Mouse (Mus musculus): ENCODE results near the gene Sp1.

The Sp1 gene

GRCm38 (mm10) chr15:102433173-102433572 is 27.2 kb downstream of the Sp1 start:
- no peak for DNase-seq (ENCODE audit: low read depth, low spot score)

GRCm38 (mm10) chr15:102442490-102442889 is 36.5 kb downstream of the Sp1 start:
- DNase-seq (ENCODE audit: low read depth, low spot score) = peak; percentile 79

GRCm38 (mm10) chr15:102445146-102445545 is 39.2 kb downstream of the Sp1 start, which contains the start of gene Amhr2:
Amhr2 (plus strand) TSS chr15:102445367.
- DNase-seq (ENCODE audit: low read depth, low spot score) = no peak

GRCm38 (mm10) chr15:102446448-102446847 is 40.5 kb downstream of the Sp1 start:
- DNase-seq (ENCODE audit: low read depth, low spot score) = no peak

- DNase-seq (ENCODE audit: low read depth, low spot score) = no peak
Observed at GRCm38 (mm10) chr15:102449366-102449765, 43.4 kb downstream of the Sp1 start.

- DNase-seq (ENCODE audit: low read depth, low spot score) = peak; percentile 62
Observed at GRCm38 (mm10) chr15:102450928-102451327, 45.0 kb downstream of the Sp1 start.

- peak; percentile 47 for DNase-seq (ENCODE audit: low read depth, low spot score)
Observed at GRCm38 (mm10) chr15:102451666-102452430, 45.9 kb downstream of the Sp1 start.

GRCm38 (mm10) chr15:102455993-102456392 is 50.0 kb downstream of the Sp1 start:
- peak; percentile 88 for DNase-seq (ENCODE audit: low read depth, low spot score)

GRCm38 (mm10) chr15:102458050-102458736 is 52.2 kb downstream of the Sp1 start:
- DNase-seq (ENCODE audit: low read depth, low spot score) = no peak

GRCm38 (mm10) chr15:102458904-102459317 is 53.0 kb downstream of the Sp1 start, which contains the start of gene Prr13:
Prr13 (plus strand) TSS chr15:102459028.
- peak; percentile 97 for DNase-seq (ENCODE audit: low read depth, low spot score)

GRCm38 (mm10) chr15:102459381-102459780 is 53.4 kb downstream of the Sp1 start:
- peak; percentile 42 for DNase-seq (ENCODE audit: low read depth, low spot score)

GRCm38 (mm10) chr15:102459847-102460246 is 53.9 kb downstream of the Sp1 start:
- peak; percentile 51 for DNase-seq (ENCODE audit: low read depth, low spot score)

- DNase-seq (ENCODE audit: low read depth, low spot score) = no peak
Observed at GRCm38 (mm10) chr15:102460409-102460808, 54.5 kb downstream of the Sp1 start.

GRCm38 (mm10) chr15:102460971-102461370 is 55.0 kb downstream of the Sp1 start:
- DNase-seq (ENCODE audit: low read depth, low spot score) = peak; percentile 71

GRCm38 (mm10) chr15:102461430-102462075 is 55.6 kb downstream of the Sp1 start:
- DNase-seq (ENCODE audit: low read depth, low spot score) = peak; percentile 68

- DNase-seq (ENCODE audit: low read depth, low spot score) = peak; percentile 80
Observed at GRCm38 (mm10) chr15:102463666-102464065, 57.7 kb downstream of the Sp1 start.

- peak; percentile 52 for DNase-seq (ENCODE audit: low read depth, low spot score)
Observed at GRCm38 (mm10) chr15:102468675-102469370, 62.9 kb downstream of the Sp1 start.

- DNase-seq (ENCODE audit: low read depth, low spot score) = peak; percentile 98
Observed at GRCm38 (mm10) chr15:102470183-102470604, 64.3 kb downstream of the Sp1 start, which contains the start of gene Pcbp2. Pcbp2 (plus strand) TSS chr15:102470539.

- peak; percentile 83 for DNase-seq (ENCODE audit: low read depth, low spot score)
Observed at GRCm38 (mm10) chr15:102470605-102471294, 64.8 kb downstream of the Sp1 start.

GRCm38 (mm10) chr15:102471295-102471645 is 65.3 kb downstream of the Sp1 start:
- DNase-seq (ENCODE audit: low read depth, low spot score) = no peak

- no peak for DNase-seq (ENCODE audit: low read depth, low spot score)
Observed at GRCm38 (mm10) chr15:102471727-102472126, 65.8 kb downstream of the Sp1 start.

All from ES-CJ7 (cell line).